Mouse (Mus musculus): ENCODE results near the gene Skp2.

- no peak for TF ChIP-seq POLR2A (IDR thresholded peaks at IDR 0.05; ENCODE audit: low read depth, low read length)
- no peak for TF ChIP-seq CTCF (conservative IDR thresholded peaks at IDR 0.05; ENCODE audit: insufficient read depth, insufficient read length, low read depth, low read length)
Measured at GRCm38 (mm10) chr15:9094366-9094750, 60.9 kb downstream of the Skp2 start.

Measured in kidney, adult 2 months (tissue).